Mouse (Mus musculus): ENCODE measurements at regions not wholly inside any gene's neighbourhood (a gene's known extent, or its start where the extent isn't known, plus 50 kb on each side); places are given as distances from the start of the nearest gene placed in this dataset.

DNA sequence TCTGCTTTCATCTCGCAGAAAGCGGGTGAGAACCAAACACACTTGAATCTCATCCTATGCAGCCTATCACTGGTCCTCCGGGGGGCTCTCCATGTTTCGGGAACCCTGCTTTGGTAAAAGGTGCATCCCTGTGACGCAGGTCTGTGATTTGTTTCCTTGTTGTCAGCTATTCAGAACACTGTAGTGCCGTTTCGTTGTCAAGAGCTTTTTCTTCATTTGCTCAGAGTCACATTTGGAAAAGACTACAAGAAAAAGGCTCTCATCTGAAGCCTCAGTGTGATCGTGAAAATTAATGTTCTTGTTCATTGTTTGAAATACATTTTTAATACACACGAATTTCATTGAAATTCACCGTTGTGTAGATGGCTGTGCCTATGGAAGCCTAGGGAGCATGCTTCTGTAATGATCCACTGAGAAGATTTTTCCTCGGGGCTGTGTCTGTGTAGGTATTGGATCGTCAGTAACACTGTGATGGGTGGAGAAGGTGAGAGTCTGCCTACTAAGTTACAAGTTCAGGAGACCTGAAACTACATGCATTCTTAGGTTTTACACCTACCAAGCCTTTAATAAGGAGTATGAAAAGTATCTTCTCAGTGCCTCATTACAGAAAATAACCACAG lies 112.0 kb upstream of the Paqr3 start:
- peak; percentile 6 for DNase-seq (ENCODE audit: low read depth, low spot score)

- DNase-seq (ENCODE audit: low read depth, low spot score), result no peak
These were observed 111.3 kb upstream of the Paqr3 start for GRCm38 (mm10) chr5:97222489-97223237.

- DNase-seq (ENCODE audit: low read depth, low spot score), result no peak
These were observed 107.3 kb upstream of the Paqr3 start for GRCm38 (mm10) chr5:97218712-97219111.

DNA sequence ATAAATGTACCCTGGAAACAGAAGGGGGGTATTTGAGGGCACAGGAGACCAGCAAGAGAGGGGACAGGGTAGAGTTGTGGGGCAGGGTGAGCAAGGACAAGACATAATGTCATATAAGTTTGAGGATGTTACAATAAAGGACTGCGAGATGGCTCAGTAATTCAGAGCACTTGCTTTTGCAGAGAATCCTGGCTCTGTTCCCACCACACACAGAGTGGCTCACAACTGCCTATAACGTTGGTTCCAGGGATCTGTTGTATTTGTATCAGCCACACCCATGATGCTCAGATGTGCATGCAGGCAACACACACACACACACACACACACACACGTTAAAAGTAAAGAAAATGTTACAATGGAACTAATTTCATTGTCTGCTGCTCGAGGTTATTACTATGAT lies 94.2 kb upstream of the Paqr3 start:
- DNase-seq (ENCODE audit: low read depth, low spot score), result no peak

DNA sequence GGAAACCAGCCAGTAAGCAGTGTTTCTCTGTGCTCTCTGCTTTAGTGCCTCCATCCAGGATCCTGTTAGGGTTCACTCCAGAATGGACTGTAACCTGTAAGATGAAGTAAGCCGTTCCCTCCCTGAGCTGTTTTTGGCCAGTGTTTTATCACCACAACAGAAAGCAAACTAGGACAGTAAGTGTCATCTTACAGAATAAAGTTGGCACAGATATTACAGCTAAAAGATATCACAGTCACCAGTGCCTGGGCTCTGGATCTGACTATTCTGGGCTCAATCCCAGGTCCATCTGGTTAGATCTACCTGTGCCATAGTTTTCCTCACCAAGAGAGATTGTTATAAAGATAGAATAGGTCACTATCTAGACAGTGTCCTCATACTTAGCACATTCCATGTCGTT lies 92.9 kb upstream of the Paqr3 start:
- DNase-seq (ENCODE audit: low read depth, low spot score), result no peak

DNA sequence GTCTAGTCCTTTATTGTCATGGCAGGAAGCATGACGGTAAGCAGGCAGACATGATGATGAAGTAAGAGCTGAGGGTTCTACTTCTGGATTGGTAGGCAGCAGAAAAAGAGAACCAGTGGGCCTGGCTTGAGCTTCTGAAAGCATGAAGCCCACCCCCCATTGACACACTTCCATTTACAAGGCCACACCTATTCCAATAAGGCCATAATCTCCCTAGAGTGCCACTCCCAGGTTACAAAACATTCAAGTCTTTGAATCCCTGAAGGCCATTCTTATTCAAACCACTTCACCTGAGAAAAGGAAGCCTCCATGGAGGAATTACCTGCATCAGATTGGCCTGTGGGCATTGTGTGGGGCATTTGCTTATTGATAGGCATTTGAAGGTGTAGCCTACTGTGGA lies 92.2 kb upstream of the Paqr3 start:
- no peak for DNase-seq (ENCODE audit: low read depth, low spot score)

- DNase-seq (ENCODE audit: low read depth, low spot score), result no peak
These were observed 91.2 kb upstream of the Paqr3 start for GRCm38 (mm10) chr5:97202557-97202956.

GRCm38 (mm10) chr5:97200655-97201054 lies 89.3 kb upstream of the Paqr3 start:
- DNase-seq (ENCODE audit: low read depth, low spot score), result no peak

DNA sequence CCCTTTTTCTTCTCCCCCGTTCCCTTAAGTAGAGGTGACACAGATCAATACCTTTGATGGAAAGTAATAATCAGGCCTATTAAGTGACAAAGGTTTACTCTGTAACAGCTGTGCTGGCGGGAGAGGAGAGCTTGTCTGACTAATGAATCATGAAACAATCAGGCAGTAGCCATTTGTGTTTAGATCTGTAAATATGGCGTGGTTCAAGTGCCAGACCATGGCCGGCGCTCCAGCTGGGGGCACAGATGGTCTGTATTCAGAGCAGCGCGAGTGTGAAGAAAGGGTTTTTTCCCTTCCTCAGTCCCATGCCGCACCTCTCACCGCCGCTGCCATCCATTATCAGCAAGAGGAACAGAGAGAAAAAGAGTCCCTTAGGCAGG lies 83.9 kb upstream of the Paqr3 start:
- no peak for DNase-seq (ENCODE audit: low read depth, low spot score)

- no peak for DNase-seq (ENCODE audit: low read depth, low spot score)
These were observed 83.4 kb upstream of the Paqr3 start for GRCm38 (mm10) chr5:97194656-97195280.

DNA sequence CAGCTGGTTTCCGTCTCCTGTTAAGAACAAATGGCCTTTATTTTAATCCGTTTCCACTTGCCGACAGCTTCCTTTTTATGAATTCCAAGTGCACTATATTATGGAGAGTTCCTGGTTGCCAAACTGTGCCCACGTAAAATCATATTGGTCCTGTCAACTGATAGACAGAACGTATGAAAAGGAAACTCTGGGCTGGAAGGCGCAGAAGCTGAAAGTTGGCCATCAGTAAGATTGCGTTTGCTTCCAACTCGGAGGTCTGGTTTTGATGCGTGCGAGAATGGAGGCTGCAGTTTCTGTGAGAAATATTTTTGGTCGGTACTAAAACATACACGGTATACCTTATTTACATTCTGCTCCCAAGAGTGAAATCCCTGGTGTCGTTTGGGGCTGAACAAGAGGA lies 81.3 kb upstream of the Paqr3 start:
- DNase-seq (ENCODE audit: low read depth, low spot score), result no peak

GRCm38 (mm10) chr5:97190695-97191094 lies 79.3 kb upstream of the Paqr3 start:
- no peak for DNase-seq (ENCODE audit: low read depth, low spot score)

- DNase-seq (ENCODE audit: low read depth, low spot score), result no peak
These were observed 73.1 kb upstream of the Paqr3 start for GRCm38 (mm10) chr5:97184512-97184911.

DNA sequence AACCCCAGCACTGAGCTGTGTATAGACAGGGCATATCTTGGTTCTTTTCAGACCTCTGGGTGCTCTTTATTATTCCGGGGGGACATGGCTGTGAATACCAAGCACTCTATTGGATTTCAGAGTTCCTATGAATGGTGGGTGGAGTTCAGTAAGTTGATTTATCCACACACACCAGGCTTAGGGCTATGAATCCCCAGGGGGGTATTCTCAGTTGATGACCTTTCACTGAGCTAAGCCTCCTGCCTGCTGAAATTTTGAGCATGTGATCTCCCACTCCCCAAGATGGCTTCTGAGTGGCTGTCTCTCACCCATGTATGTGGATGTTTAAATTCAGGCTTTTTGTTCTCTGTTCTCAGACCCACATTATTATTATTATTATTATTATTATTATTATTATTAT lies 69.9 kb upstream of the Paqr3 start:
- DNase-seq (ENCODE audit: low read depth, low spot score), result no peak

DNA sequence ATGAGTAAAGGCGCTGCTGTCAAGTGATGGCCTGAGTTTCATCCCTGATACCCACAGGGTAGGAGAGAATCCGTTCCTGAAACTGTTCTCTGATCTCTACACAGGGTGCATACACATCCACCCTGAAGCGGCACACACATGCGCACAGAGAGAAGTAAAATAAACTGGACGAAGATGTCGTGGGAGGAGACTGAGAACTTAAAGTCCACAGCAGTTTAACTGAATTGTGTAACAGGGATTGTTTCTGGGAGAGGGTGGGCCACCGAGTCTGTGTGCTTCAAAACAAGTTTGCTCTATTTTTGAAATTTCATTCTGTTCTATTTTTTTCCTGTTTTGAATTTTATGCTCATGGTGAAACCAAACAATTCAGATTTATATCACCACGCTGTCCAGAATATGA lies 63.0 kb upstream of the Paqr3 start:
- no peak for DNase-seq (ENCODE audit: low read depth, low spot score)

DNA sequence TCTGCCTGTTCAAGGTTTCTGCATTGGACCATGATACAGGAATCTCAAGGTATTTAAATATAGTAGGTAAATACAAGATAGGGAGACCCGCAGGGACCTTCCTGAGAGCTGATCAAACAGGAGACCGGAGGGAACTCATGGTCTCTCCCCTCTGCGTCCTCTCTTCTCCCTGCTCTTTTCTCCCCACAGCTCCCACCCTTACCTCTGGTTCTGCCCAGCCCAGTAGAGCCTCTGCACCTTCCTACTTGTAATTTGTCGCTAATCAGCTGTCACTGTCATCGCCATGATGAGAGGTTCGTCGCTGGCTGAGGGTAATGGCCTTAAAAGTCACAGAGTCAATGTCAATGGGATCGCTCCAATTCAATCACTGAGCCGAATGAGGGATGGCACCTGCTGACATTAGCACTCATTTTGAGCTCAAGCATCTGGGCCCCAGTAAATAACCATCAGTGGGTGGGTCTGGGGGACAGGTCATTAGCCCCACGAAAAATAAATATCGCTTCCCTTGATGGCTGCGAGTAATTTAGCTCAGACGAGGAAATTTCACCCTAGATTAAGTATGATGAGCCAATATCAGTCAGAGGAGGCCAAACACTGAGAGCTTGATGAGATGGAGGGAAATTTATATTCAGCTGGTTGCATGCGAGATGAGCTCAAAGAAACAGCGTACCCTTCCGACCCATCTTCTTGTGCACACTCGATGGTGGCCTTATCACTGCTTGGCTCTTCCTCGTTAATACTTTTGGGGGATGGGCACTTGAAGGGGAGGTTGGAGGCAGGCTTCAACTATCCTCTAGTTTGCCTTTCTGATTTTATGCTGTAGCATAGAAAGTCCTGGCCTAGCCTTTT lies 56.2 kb upstream of the Paqr3 start:
- DNase-seq (ENCODE audit: low read depth, low spot score), result no peak

- no peak for DNase-seq (ENCODE audit: low read depth, low spot score)
These were observed 54.9 kb upstream of the Paqr3 start for GRCm38 (mm10) chr5:97166128-97166883.

Data from retina, adult 2 months (tissue).